In the genomic region with DNA sequence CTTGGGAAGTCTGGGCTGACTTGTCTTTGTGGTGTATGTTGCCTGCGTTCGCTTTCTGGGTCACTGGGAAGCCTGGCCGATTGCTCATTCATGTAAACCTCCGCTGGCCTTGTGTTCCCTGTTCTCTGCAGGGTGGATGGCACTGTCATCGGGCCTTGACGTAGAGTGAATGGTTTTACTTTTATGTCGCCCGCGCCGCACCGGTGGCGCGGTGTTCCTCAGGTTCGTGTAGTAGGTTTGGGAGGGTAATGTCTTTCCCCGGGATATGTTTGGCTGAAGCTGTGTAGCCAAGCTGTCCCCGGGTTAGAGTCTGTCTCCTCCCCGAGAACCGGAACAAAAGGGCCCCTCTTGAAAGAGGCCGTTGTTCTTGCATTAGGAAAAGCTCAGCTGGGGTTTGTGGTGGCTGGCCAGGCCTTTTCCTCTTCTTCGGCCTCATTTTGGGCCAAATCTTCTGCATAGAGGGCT, we compare ENCODE assay signal across 9 mouse cellular contexts. TPM values are rescaled to one million over a fixed set of nuclear protein-coding genes. Genes with fewer than 3 reads are reported as not detected.
DNase-seq lines count a peak whose midpoint lies in the region; ATAC-seq lines count a peak whose summit lies in the region.
"Had no signal": no experiment of that assay in that cellular context is flagged by ENCODE, and none has a peak within 500 bp of the region (broad histone marks: within the 10 kb centered on the region; RNA-seq: fewer than 3 reads in every experiment).

No protein-coding gene starts in this region.

- 79% methylated on average over 20 of the region's 20 CpGs for WGBS in intestine, embryonic 14.5 days
- 45% methylated on average over 20 of the region's 20 CpGs for WGBS in midbrain, embryonic 10.5 days
- 73% methylated on average over 20 of the region's 20 CpGs for WGBS in heart, embryonic 11.5 days (ENCODE audit: insufficient replicate concordance)

- no peaks in the 10 kb centered on the region for H3K27me3 ChIP-seq in intestine, embryonic 14.5 days (replicated peaks; ENCODE audit: control insufficient read depth, insufficient read depth, low read length)
- no peaks in the 10 kb centered on the region for H3K27me3 ChIP-seq in midbrain, embryonic 10.5 days (ENCODE audit: low read depth, poor library complexity, severe bottlenecking)
- no peaks in the 10 kb centered on the region for H3K27me3 ChIP-seq in heart, embryonic 11.5 days (ENCODE audit: control insufficient read depth, insufficient read depth, low read length)
- H3K27me3 ChIP-seq: lung, embryonic 15.5 days had no signal

- no peaks in the 10 kb centered on the region for H3K36me3 ChIP-seq in intestine, embryonic 14.5 days (ENCODE audit: control insufficient read depth, insufficient read depth, low read length)
- peaks cover 31% of the 10 kb centered on the region for H3K36me3 ChIP-seq in midbrain, embryonic 10.5 days
- no peaks in the 10 kb centered on the region for H3K36me3 ChIP-seq in heart, embryonic 11.5 days (ENCODE audit: control insufficient read depth, insufficient read depth, low read length)
- H3K36me3 ChIP-seq: lung, embryonic 15.5 days had no signal

- H3K4me3 ChIP-seq in intestine, embryonic 14.5 days (ENCODE audit: low read depth, low read length): no peak overlapping the region
- H3K4me3 ChIP-seq in midbrain, embryonic 10.5 days: peak overlapping the region; percentile 16; the same call in 1 of the 2 replicates
- no peak overlapping the region for H3K4me3 ChIP-seq in heart, embryonic 11.5 days (ENCODE audit: low read depth, low read length)
- H3K4me3 ChIP-seq: lung, embryonic 15.5 days had no signal

- no peak for ATAC-seq in intestine, embryonic 14.5 days (replicated peaks; ENCODE audit: low FRiP score, low TSS enrichment, low read depth)
- no peak for ATAC-seq in heart, embryonic 11.5 days (replicated peaks; ENCODE audit: insufficient number of reproducible peaks, low FRiP score, low TSS enrichment)

- H3K9me3 ChIP-seq in intestine, embryonic 14.5 days (ENCODE audit: control insufficient read depth, low read length): no peaks in the 10 kb centered on the region
- H3K9me3 ChIP-seq in midbrain, embryonic 10.5 days (replicated peaks): no peaks in the 10 kb centered on the region; the same call in 1 of the 2 replicates
- H3K9me3 ChIP-seq in heart, embryonic 11.5 days (replicated peaks; ENCODE audit: control insufficient read depth, low read length): no peaks in the 10 kb centered on the region
- H3K9me3 ChIP-seq: lung, embryonic 15.5 days had no signal

- peak; percentile 89 for DNase-seq in heart, adult 11 months
- DNase-seq in heart, postnatal 14 days: no peak
- DNase-seq in cerebellum, postnatal 25 days: peak; percentile 32 to 36
- DNase-seq in intestine, embryonic 14.5 days (ENCODE audit: low spot score): no peak
- DNase-seq in midbrain, embryonic 10.5 days (ENCODE audit: low spot score): no peak
- no peak for DNase-seq in thymus, postnatal 10 days (ENCODE audit: low spot score in 2 of 2)
- DNase-seq in heart, postnatal 36 days: no peak

- intact Hi-C loops in heart, postnatal 14 days (cut with DNase I): no loop called here
- intact Hi-C loops in heart, postnatal 36 days (cut with DNase I): no loop called here

- H3K9ac ChIP-seq in intestine, embryonic 14.5 days (ENCODE audit: low read length): no peak overlapping the region
- H3K9ac ChIP-seq in heart, embryonic 11.5 days (ENCODE audit: low read depth, low read length): no peak overlapping the region
- H3K9ac ChIP-seq: lung, embryonic 15.5 days had no signal

- H3K4me1 ChIP-seq in intestine, embryonic 14.5 days (replicated peaks; ENCODE audit: control insufficient read depth, insufficient read depth, low read length): peaks cover 38% of the 10 kb centered on the region
- peaks cover 58% of the 10 kb centered on the region for H3K4me1 ChIP-seq in midbrain, embryonic 10.5 days
- H3K4me1 ChIP-seq in heart, embryonic 11.5 days (ENCODE audit: control insufficient read depth, insufficient read depth, low read length): peaks cover 15% of the 10 kb centered on the region

- peak overlapping the region; percentile 27; the same call in 1 of the 2 replicates for H3K27ac ChIP-seq in intestine, embryonic 14.5 days (ENCODE audit: low read depth)
- peak overlapping the region; percentile 79 for H3K27ac ChIP-seq in midbrain, embryonic 10.5 days (replicated peaks)
- no peak overlapping the region for H3K27ac ChIP-seq in heart, embryonic 11.5 days (ENCODE audit: low read depth, low read length)
- H3K27ac ChIP-seq: lung, embryonic 15.5 days had no signal

- no peak overlapping the region for H3K4me2 ChIP-seq in intestine, embryonic 14.5 days (ENCODE audit: low read length)
- H3K4me2 ChIP-seq in heart, embryonic 11.5 days: no peak overlapping the region
- H3K4me2 ChIP-seq: lung, embryonic 15.5 days had no signal

RNA-seq across cellular contexts. Expression of a gene that starts 21.8 kb away (rescaled TPM):
- total RNA-seq in heart, postnatal 14 days (2021): 10 to 100 TPM; 29.5 to 30.9 TPM
- polyA plus RNA-seq in intestine, embryonic 14.5 days (2014; fragmentation: Nextera tagmentation; extraction: Ambion mirVana): 22.2 and 22.4 TPM in 2 replicates
- polyA plus RNA-seq in midbrain, embryonic 10.5 days (2016; fragmentation: Nextera tagmentation; extraction: Ambion mirVana): 9.3 and 11.2 TPM in 2 replicates
- 10 to 100 TPM; 20.3 to 25.1 TPM for total RNA-seq in heart, postnatal 36 days (2021)
- polyA plus RNA-seq in heart, embryonic 11.5 days (2014; fragmentation: Nextera tagmentation; extraction: Ambion mirVana): 8.6 and 9.2 TPM in 2 replicates

Comparison
In these comparisons a context has a peak if more than half of its experiments do, and no peak if none do; other contexts are left out.
1. DNase-seq: peak in heart, adult 11 months (single experiment) and cerebellum, postnatal 25 days (2 of 2); none in heart, postnatal 14 days (0 of 2), intestine, embryonic 14.5 days (single experiment), midbrain, embryonic 10.5 days (single experiment), thymus, postnatal 10 days (0 of 2) and heart, postnatal 36 days (0 of 2).